9 mouse cellular contexts compared by ENCODE assay signal in genomic region chr14:79293119-79293780, GRCm38 (mm10). TPM values are rescaled to one million over a fixed set of nuclear protein-coding genes. Genes with fewer than 3 reads are reported as not detected.
A peak's percentile ranks its signal among the peaks of the same experiment; 100 is the strongest.
DNase-seq lines count a peak whose midpoint lies in the region; ATAC-seq lines count a peak whose summit lies in the region.
"Had no signal": no experiment of that assay in that cellular context is flagged by ENCODE, and none has a peak within 500 bp of the region (broad histone marks: within the 10 kb centered on the region; RNA-seq: fewer than 3 reads in every experiment).

No protein-coding gene starts in this region.

- H3K9ac ChIP-seq in hindbrain, embryonic 12.5 days: no peak overlapping the region; the same call in 1 of the 2 replicates
- no peak overlapping the region for H3K9ac ChIP-seq in hindbrain, embryonic 11.5 days (ENCODE audit: low read depth, low read length)
- no peak overlapping the region for H3K9ac ChIP-seq in heart, embryonic 14.5 days (ENCODE audit: low read length)

- no peaks in the 10 kb centered on the region for H3K9me3 ChIP-seq in hindbrain, embryonic 12.5 days (replicated peaks)
- no peaks in the 10 kb centered on the region for H3K9me3 ChIP-seq in hindbrain, embryonic 11.5 days (ENCODE audit: control insufficient read depth, low read length)
- H3K9me3 ChIP-seq in heart, embryonic 14.5 days (ENCODE audit: control insufficient read depth, low read length): no peaks in the 10 kb centered on the region
- no peaks in the 10 kb centered on the region for H3K9me3 ChIP-seq in limb, embryonic 10.5 days (replicated peaks)

- no peak for DNase-seq in hindbrain, embryonic 11.5 days (ENCODE audit: low spot score)
- peak; percentile 24 for DNase-seq in brain, adult 2 months (ENCODE audit: low read depth, low spot score)
- DNase-seq in limb, embryonic 10.5 days (ENCODE audit: low spot score): no peak
- DNase-seq in natural killer cell, adult 2 months (ENCODE audit: low spot score in 2 of 2): peak; percentile 76 to 81
- DNase-seq in gastrocnemius, postnatal 25 days: no peak
- no peak for DNase-seq in layer of hippocampus, postnatal 36 days

- H3K4me2 ChIP-seq in hindbrain, embryonic 12.5 days (replicated peaks): peak overlapping the region; percentile 13; the same call in 1 of the 2 replicates
- no peak overlapping the region for H3K4me2 ChIP-seq in hindbrain, embryonic 11.5 days (replicated peaks; ENCODE audit: low read depth, low read length)
- peak overlapping the region; percentile 34 for H3K4me2 ChIP-seq in heart, embryonic 14.5 days (ENCODE audit: low read length)

- no peak overlapping the region for H3K27ac ChIP-seq in hindbrain, embryonic 12.5 days
- H3K27ac ChIP-seq in hindbrain, embryonic 11.5 days (ENCODE audit: low read depth, low read length): no peak overlapping the region
- H3K27ac ChIP-seq in heart, embryonic 14.5 days (replicated peaks in 1 of 2; ENCODE audit: control insufficient read depth in 1 of 2, insufficient read depth in 1 of 2, low read depth in 2 of 2, low read length in 2 of 2): no peak overlapping the region
- H3K27ac ChIP-seq in limb, embryonic 10.5 days: peak overlapping the region; percentile 50

- no peak overlapping the region for H3K4me3 ChIP-seq in hindbrain, embryonic 12.5 days
- H3K4me3 ChIP-seq in hindbrain, embryonic 11.5 days (ENCODE audit: low read depth, low read length): no peak overlapping the region
- H3K4me3 ChIP-seq in heart, embryonic 14.5 days (ENCODE audit: control insufficient read depth in 1 of 2, insufficient read depth in 1 of 2, low read depth in 1 of 2, low read length in 2 of 2): no peak overlapping the region
- no peak overlapping the region for H3K4me3 ChIP-seq in limb, embryonic 10.5 days

- peaks cover 50% of the 10 kb centered on the region for H3K4me1 ChIP-seq in hindbrain, embryonic 12.5 days
- H3K4me1 ChIP-seq in hindbrain, embryonic 11.5 days (replicated peaks; ENCODE audit: control insufficient read depth, insufficient read depth, low read length): peaks cover 3% of the 10 kb centered on the region; the same call in 1 of the 2 replicates
- peaks cover 12 to 21% of the 10 kb centered on the region in 2 experiments; a peak in 3 of 4 replicates for H3K4me1 ChIP-seq in heart, embryonic 14.5 days (ENCODE audit: control insufficient read depth in 2 of 2, insufficient read depth in 2 of 2, low read length in 2 of 2)
- H3K4me1 ChIP-seq in limb, embryonic 10.5 days: peaks cover 72% of the 10 kb centered on the region

- H3K36me3 ChIP-seq in hindbrain, embryonic 12.5 days: no peaks in the 10 kb centered on the region
- no peaks in the 10 kb centered on the region for H3K36me3 ChIP-seq in hindbrain, embryonic 11.5 days (ENCODE audit: control insufficient read depth, insufficient read depth, low read length)
- H3K36me3 ChIP-seq in heart, embryonic 14.5 days (ENCODE audit: control insufficient read depth, insufficient read depth, low read length): no peaks in the 10 kb centered on the region
- no peaks in the 10 kb centered on the region for H3K36me3 ChIP-seq in limb, embryonic 10.5 days

- 0 out of 2 replicates have a peak, but pooled peaks cover 2% of the 10 kb centered on the region for H3K27me3 ChIP-seq in hindbrain, embryonic 12.5 days
- H3K27me3 ChIP-seq in hindbrain, embryonic 11.5 days (ENCODE audit: control insufficient read depth, insufficient read depth, low read length): no peaks in the 10 kb centered on the region
- no peaks in the 10 kb centered on the region for H3K27me3 ChIP-seq in heart, embryonic 14.5 days (ENCODE audit: control insufficient read depth, insufficient read depth, low read length)
- H3K27me3 ChIP-seq in limb, embryonic 10.5 days (ENCODE audit: low read depth, poor library complexity, severe bottlenecking): peaks cover 6% of the 10 kb centered on the region; the same call in 1 of the 2 replicates

- 37% methylated on average over 11 of the region's 16 CpGs for whole genome bisulfite sequencing in hindbrain, embryonic 12.5 days
- 40% methylated on average over 9 of the region's 16 CpGs for WGBS in hindbrain, embryonic 11.5 days
- WGBS in heart, embryonic 14.5 days: 67% methylated on average over 9 of the region's 16 CpGs
- 44% methylated on average over 12 of the region's 16 CpGs for whole genome bisulfite sequencing in limb, embryonic 10.5 days

- ATAC-seq in hindbrain, embryonic 12.5 days (ENCODE audit: low FRiP score): no peak
- no peak for ATAC-seq in hindbrain, embryonic 11.5 days (ENCODE audit: low FRiP score)
- ATAC-seq in heart, embryonic 14.5 days (ENCODE audit: insufficient number of reproducible peaks, insufficient read depth, low FRiP score, low read depth): no peak

RNA-seq across cellular contexts. Expression of gene Rgcc, which starts 8.2 kb away (rescaled TPM):
- polyA plus RNA-seq in hindbrain, embryonic 12.5 days (2016; fragmentation: Nextera tagmentation; extraction: Ambion mirVana): 32.4 and 41.0 TPM in 2 replicates
- 33.0 and 41.9 TPM in 2 replicates for polyA plus RNA-seq in hindbrain, embryonic 11.5 days (2014; fragmentation: Nextera tagmentation; extraction: Ambion mirVana)
- polyA plus RNA-seq in heart, embryonic 14.5 days (2014; fragmentation: Nextera tagmentation; extraction: Ambion mirVana): 16.5 and 21.4 TPM in 2 replicates
- polyA plus RNA-seq in limb, embryonic 10.5 days (2016; fragmentation: Nextera tagmentation; extraction: Ambion mirVana): 9.5 and 14.8 TPM in 2 replicates
- total RNA-seq in gastrocnemius, postnatal 25 days (2021): 10 to 100 TPM; 35.0 to 36.2 TPM
- total RNA-seq in layer of hippocampus, postnatal 36 days (2021): 10 to 100 TPM; 44.6 to 44.8 TPM

RNA-seq across cellular contexts. Expression of gene Zfp957, which starts 46.1 kb away (rescaled TPM):
- polyA plus RNA-seq in hindbrain, embryonic 12.5 days (2016; fragmentation: Nextera tagmentation; extraction: Ambion mirVana): 0.19 TPM in 1 of 2 replicates, not detected in the other
- not detected in 2 replicates for polyA plus RNA-seq in hindbrain, embryonic 11.5 days (2014; fragmentation: Nextera tagmentation; extraction: Ambion mirVana)
- polyA plus RNA-seq in heart, embryonic 14.5 days (2014; fragmentation: Nextera tagmentation; extraction: Ambion mirVana): not detected in 2 replicates
- not detected in 2 replicates for polyA plus RNA-seq in limb, embryonic 10.5 days (2016; fragmentation: Nextera tagmentation; extraction: Ambion mirVana)
- total RNA-seq in gastrocnemius, postnatal 25 days (2021): not detected
- total RNA-seq in layer of hippocampus, postnatal 36 days (2021): not detected
- polyA plus RNA-seq: limb, embryonic 11.5 days had no signal

Comparison
In these comparisons a context has a peak if more than half of its experiments do, and no peak if none do; other contexts are left out.
1. DNase-seq: peak in brain, adult 2 months (single experiment) and natural killer cell, adult 2 months (2 of 2); none in hindbrain, embryonic 11.5 days (single experiment), limb, embryonic 10.5 days (single experiment), gastrocnemius, postnatal 25 days (single experiment) and layer of hippocampus, postnatal 36 days (0 of 2).